Mouse (Mus musculus) kidney, embryonic 15.5 days (tissue): ENCODE data around the gene Ipcef1. TPM values are rescaled to one million over a fixed set of nuclear protein-coding genes. Genes with fewer than 3 reads are reported as not detected.

Experiments used
- ATAC-seq: fragments of 200-750 bp; cut with Nextera tagmentation; replicated peaks from 2 replicates; pipeline ENCODE4 v1.8.0; 2017; ENCODE audit warnings: moderate TSS enrichment; ENCODE audit not compliant: low FRiP score
- H3K27ac ChIP-seq: fragments of 300-500 bp; sonication (generic); 2 replicates; pipeline ENCODE4 v1.5.1; 2015; ENCODE audit warnings: mild to moderate bottlenecking, inconsistent platforms
- H3K27me3 ChIP-seq: fragments of 300-500 bp; sonication (generic); 2 replicates; pipeline ENCODE4 v1.6.1; 2015; ENCODE audit warnings: inconsistent platforms
- H3K36me3 ChIP-seq: fragments of 300-500 bp; sonication (generic); 2 replicates; pipeline ENCODE4 v1.6.1; 2015; ENCODE audit warnings: inconsistent platforms
- H3K4me1 ChIP-seq: fragments of 300-500 bp; sonication (generic); 2 replicates; pipeline ENCODE4 v1.6.1; 2015; ENCODE audit warnings: inconsistent platforms
- H3K4me2 ChIP-seq: fragments of 300-500 bp; sonication (generic); 2 replicates; pipeline ENCODE4 v1.6.1; 2015; ENCODE audit warnings: moderate library complexity, mild to moderate bottlenecking, inconsistent platforms
- H3K4me3 ChIP-seq: fragments of 300-500 bp; sonication (generic); replicated peaks from 2 replicates; pipeline ENCODE4 v1.5.1; 2015; ENCODE audit warnings: mild to moderate bottlenecking, inconsistent platforms
- H3K9ac ChIP-seq: fragments of 300-500 bp; sonication (generic); 2 replicates; pipeline ENCODE4 v1.6.1; 2015; ENCODE audit warnings: mild to moderate bottlenecking, inconsistent platforms
- H3K9me3 ChIP-seq: fragments of 300-500 bp; sonication (generic); replicated peaks from 2 replicates; pipeline ENCODE4 v1.6.1; 2016; ENCODE audit warnings: inconsistent platforms
- whole genome bisulfite sequencing: fragments of 180-500 bp; shearing (Covaris S2); methylation state at CpG from one replicate; pipeline ENCODE4 v1.1.7; 2015; ENCODE audit warnings: mixed read lengths; 5-methylcytosine and 5-hydroxymethylcytosine counted together
- polyA plus RNA-seq: library from polyadenylated mRNA; unstranded; fragments of >200 nt; fragmentation: Nextera tagmentation; extraction: Ambion mirVana; gene quantifications from 2 replicates; pipeline ENCODE4 v1.2.1, GENCODE M21; 2015

Ipcef1 gene
- polyA plus RNA-seq, 1 experiment from 2014 or later, result 1.9 TPM

DNA sequence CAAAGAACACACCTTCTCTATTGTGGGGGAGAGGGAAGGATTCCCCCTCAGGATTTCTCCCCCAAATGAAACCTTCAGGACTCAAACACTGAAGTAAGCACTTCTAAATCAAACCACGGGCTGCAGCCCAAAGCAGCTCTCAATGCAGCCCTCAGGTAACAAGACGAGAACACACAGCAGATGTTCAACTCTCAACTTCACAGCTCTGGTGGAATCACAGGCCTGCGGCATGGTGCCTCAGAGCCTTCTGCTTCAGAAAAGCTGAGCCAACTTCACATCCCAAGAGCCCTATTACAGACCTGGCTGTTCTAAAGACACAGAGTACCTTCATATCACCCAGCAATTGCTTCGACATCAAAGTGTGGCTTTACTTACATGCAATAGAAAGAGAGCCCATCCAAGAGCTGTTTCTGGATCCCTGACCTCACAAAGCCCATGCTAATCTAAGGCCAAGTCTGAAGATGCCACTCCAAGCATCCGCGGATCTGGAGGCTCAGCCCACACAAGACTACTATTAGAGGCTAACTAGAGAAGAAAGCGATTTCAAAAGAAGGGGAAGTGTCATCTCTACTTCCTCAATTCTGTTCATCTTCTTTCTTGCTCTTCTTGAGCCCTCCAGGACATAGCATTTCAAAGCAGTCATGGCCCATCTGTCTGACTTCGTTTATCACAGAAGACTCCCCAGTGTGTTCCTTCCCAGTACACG is 11.6 kb upstream of the Ipcef1 start:
- 78% methylated on average over 9 of the region's 9 CpGs for WGBS
- Histone ChIP-seq H3K27me3 (no peaks in the 10 kb centered on the region), H3K27ac (no peak overlapping the region)

DNA sequence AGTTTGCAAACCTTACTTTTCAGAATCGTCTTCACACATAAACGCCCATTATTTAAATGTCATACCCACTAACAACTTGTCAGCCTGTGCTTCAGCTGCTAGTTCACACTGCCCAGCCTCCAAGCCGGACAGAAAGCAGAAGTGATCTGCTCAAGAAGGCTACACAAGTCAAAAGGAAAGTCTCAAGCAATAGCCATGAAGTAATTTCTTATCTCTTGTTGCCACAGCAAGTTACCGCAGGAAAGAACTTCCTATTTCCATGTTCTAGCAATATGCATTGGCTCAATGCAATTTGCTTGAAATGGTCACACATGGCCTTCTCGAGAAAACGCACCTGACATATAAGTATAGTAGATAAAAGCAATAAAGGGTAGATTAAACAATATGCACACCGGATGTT is 10.7 kb upstream of the Ipcef1 start:
- no peaks in the 10 kb centered on the region for H3K9me3 ChIP-seq
- ATAC-seq, result no peak
- WGBS, result 87% methylated on average over 7 of the region's 7 CpGs
- no peak overlapping the region for H3K4me2 ChIP-seq
- no peak overlapping the region for H3K27ac ChIP-seq
- no peak overlapping the region for H3K4me3 ChIP-seq
- no peak overlapping the region for H3K9ac ChIP-seq
- H3K4me1 ChIP-seq, result no peaks in the 10 kb centered on the region
- H3K27me3 ChIP-seq, result no peaks in the 10 kb centered on the region
- no peaks in the 10 kb centered on the region for H3K36me3 ChIP-seq

More for the DNA sequence above, 11.6 kb upstream of the Ipcef1 start:
- H3K4me3 ChIP-seq, result no peak overlapping the region
- ATAC-seq, result no peak
- no peaks in the 10 kb centered on the region for H3K36me3 ChIP-seq
- no peak overlapping the region for H3K9ac ChIP-seq
- H3K9me3 ChIP-seq, result no peaks in the 10 kb centered on the region
- H3K4me2 ChIP-seq, result no peak overlapping the region
- H3K4me1 ChIP-seq, result no peaks in the 10 kb centered on the region

GRCm38 (mm10) chr10:7060326-7060725 is 8.0 kb upstream of the Ipcef1 start:
- Histone ChIP-seq H3K27ac (no peak overlapping the region), H3K27me3 (no peaks in the 10 kb centered on the region), H3K9me3 (no peaks in the 10 kb centered on the region), H3K36me3 (no peaks in the 10 kb centered on the region), H3K9ac (no peak overlapping the region), H3K4me1 (0 out of 2 replicates have a peak, but pooled peaks cover 2% of the 10 kb centered on the region), H3K4me3 (no peak overlapping the region), H3K4me2 (no peak overlapping the region)
- no peak for ATAC-seq
- 37% methylated on average over 5 of the region's 5 CpGs for WGBS

GRCm38 (mm10) chr10:7057546-7057945 is 5.3 kb upstream of the Ipcef1 start:
- Histone ChIP-seq H3K9me3 (no peaks in the 10 kb centered on the region), H3K36me3 (no peaks in the 10 kb centered on the region), H3K4me1 (peaks cover 3% of the 10 kb centered on the region), H3K9ac (no peak overlapping the region), H3K4me2 (no peak overlapping the region), H3K4me3 (no peak overlapping the region), H3K27ac (no peak overlapping the region), H3K27me3 (no peaks in the 10 kb centered on the region)
- ATAC-seq, result no peak
- 79% methylated on average over 1 of the region's 1 CpGs for whole genome bisulfite sequencing

- no peaks in the 10 kb centered on the region for H3K36me3 ChIP-seq
- 68% methylated on average over 6 of the region's 6 CpGs for WGBS
- H3K9ac ChIP-seq, result peak overlapping the region; percentile 21; the same call in 1 of the 2 replicates
- peak overlapping the region; percentile 17; the same call in 1 of the 2 replicates for H3K4me2 ChIP-seq
- H3K27ac ChIP-seq, result peak overlapping the region; percentile 89
- H3K4me3 ChIP-seq, result peak overlapping the region; percentile 20; the same call in 1 of the 2 replicates
- no peaks in the 10 kb centered on the region for H3K27me3 ChIP-seq
- H3K4me1 ChIP-seq, result peaks cover 7% of the 10 kb centered on the region
- no peaks in the 10 kb centered on the region for H3K9me3 ChIP-seq
- ATAC-seq, result peak; percentile 87
Observed at GRCm38 (mm10) chr10:7054560-7055205, 2.4 kb upstream of the Ipcef1 start.

DNA sequence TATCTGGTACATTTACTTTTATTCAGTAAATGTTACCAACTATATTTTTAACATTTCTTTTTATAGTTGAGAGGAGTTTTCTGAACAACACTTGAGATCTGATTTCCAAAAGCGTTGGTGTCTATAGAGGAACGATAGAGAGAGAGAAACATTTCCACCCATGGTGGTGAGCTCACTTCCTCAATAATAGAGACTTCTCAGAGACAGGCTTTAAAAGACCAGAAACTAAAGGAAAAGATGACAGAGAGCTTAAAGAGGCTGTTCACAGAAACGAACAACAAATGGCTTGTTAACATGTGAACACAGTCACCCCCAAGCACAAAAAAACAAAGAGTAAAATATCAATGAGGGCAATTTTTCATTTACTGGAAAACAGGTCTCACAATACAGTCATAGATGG is 2.4 kb downstream of the Ipcef1 start:
- 75% methylated on average over 3 of the region's 3 CpGs for WGBS
- no peak for ATAC-seq

GRCm38 (mm10) chr10:7047919-7048291 is 4.4 kb downstream of the Ipcef1 start:
- Histone ChIP-seq H3K36me3 (no peaks in the 10 kb centered on the region), H3K4me3 (no peak overlapping the region), H3K27ac (peak overlapping the region; percentile 74), H3K9ac (no peak overlapping the region), H3K9me3 (no peaks in the 10 kb centered on the region), H3K4me2 (0 out of 2 replicates have a peak overlapping the region, but pooled peaks have one; percentile 2), H3K27me3 (no peaks in the 10 kb centered on the region), H3K4me1 (peaks cover 22% of the 10 kb centered on the region)
- 56% methylated on average over 2 of the region's 2 CpGs for WGBS
- no peak for ATAC-seq

More for the DNA sequence above, 2.4 kb downstream of the Ipcef1 start:
- H3K4me3 ChIP-seq, result no peak overlapping the region
- H3K4me2 ChIP-seq, result no peak overlapping the region
- no peak overlapping the region for H3K9ac ChIP-seq
- no peaks in the 10 kb centered on the region for H3K36me3 ChIP-seq
- H3K4me1 ChIP-seq, result peaks cover 20% of the 10 kb centered on the region
- no peaks in the 10 kb centered on the region for H3K9me3 ChIP-seq
- H3K27ac ChIP-seq, result no peak overlapping the region
- no peaks in the 10 kb centered on the region for H3K27me3 ChIP-seq

GRCm38 (mm10) chr10:7047288-7047918 is 4.9 kb downstream of the Ipcef1 start:
- Histone ChIP-seq H3K27ac (peak overlapping the region; percentile 74), H3K4me2 (0 out of 2 replicates have a peak overlapping the region, but pooled peaks have one; percentile 2), H3K4me3 (no peak overlapping the region), H3K36me3 (no peaks in the 10 kb centered on the region), H3K9me3 (no peaks in the 10 kb centered on the region), H3K4me1 (peaks cover 19% of the 10 kb centered on the region), H3K27me3 (no peaks in the 10 kb centered on the region), H3K9ac (no peak overlapping the region)
- peak; percentile 89; the same call in 1 of the 2 replicates for ATAC-seq
- WGBS, result 42% methylated on average over 10 of the region's 10 CpGs

DNA sequence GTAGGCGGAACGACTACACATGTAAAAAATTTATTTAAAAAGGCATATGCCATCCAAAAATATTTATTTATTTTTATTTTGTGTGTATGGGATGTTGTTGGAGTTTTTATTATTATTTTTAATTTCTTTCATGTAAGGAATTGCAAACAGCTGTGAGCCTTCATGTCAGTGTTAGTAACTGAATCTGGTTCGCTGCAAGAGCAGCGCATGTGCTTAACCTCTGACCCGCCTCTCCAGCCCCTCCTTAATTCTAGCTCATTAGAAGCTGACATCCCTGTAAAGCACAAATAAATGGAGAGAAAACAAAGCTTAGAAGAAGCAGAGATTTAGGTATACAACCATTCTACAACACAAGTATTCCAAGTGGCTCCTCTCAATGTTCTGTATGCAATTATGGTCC is 8.4 kb downstream of the Ipcef1 start:
- H3K27me3 ChIP-seq, result no peaks in the 10 kb centered on the region
- ATAC-seq, result no peak
- H3K9me3 ChIP-seq, result no peaks in the 10 kb centered on the region
- 55% methylated on average over 5 of the region's 5 CpGs for WGBS
- peaks cover 16% of the 10 kb centered on the region; the same call in 1 of the 2 replicates for H3K4me1 ChIP-seq
- no peak overlapping the region for H3K27ac ChIP-seq
- no peak overlapping the region for H3K9ac ChIP-seq
- H3K36me3 ChIP-seq, result no peaks in the 10 kb centered on the region
- no peak overlapping the region for H3K4me2 ChIP-seq
- H3K4me3 ChIP-seq, result no peak overlapping the region

DNA sequence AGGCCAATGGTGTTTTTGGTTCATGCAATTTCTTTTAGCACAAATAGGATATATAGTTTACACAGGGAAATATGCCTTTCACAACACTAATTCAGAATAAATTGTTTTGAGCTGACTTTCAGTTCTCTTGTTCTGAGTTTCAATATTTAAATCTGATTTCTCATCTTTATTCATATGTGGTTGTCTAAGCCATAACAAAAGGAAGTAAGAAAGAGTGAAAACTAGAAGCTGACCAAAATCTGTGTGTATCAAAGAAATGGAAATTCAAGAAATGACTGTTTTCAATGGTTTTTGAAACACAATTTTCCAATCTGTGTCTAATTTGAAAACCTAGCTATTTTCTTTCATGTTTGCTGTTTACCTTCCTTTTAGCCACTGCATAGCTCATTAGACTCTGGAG is 11.2 kb downstream of the Ipcef1 start:
- H3K4me3 ChIP-seq, result no peak overlapping the region
- no peaks in the 10 kb centered on the region for H3K9me3 ChIP-seq
- no peak overlapping the region for H3K9ac ChIP-seq
- H3K4me2 ChIP-seq, result no peak overlapping the region
- no peaks in the 10 kb centered on the region for H3K36me3 ChIP-seq
- no peak overlapping the region for H3K27ac ChIP-seq
- H3K4me1 ChIP-seq, result 0 out of 2 replicates have a peak, but pooled peaks cover 2% of the 10 kb centered on the region
- ATAC-seq, result no peak
- no peaks in the 10 kb centered on the region for H3K27me3 ChIP-seq

DNA sequence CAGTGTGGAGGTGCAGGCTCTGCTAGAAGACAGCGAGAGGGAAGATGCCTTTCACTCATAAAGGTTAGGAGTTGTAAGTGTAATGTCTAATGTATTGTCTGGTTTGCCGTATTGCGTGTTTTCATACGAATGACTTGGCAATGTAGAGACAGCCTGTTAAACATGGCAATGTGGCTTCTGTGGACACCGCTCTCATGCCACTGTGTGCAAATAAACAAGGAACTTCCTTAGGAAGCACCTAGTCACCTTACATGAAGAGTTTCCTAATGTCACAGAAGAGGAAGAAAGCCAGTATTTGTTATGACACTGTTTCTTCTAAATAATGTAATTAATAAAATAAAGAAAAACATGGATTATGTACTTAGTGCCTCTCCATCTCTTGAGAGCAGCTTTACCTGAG is 15.1 kb downstream of the Ipcef1 start:
- Histone ChIP-seq H3K27ac (no peak overlapping the region), H3K4me2 (no peak overlapping the region), H3K4me1 (no peaks in the 10 kb centered on the region), H3K4me3 (no peak overlapping the region), H3K9me3 (no peaks in the 10 kb centered on the region), H3K9ac (no peak overlapping the region), H3K27me3 (no peaks in the 10 kb centered on the region), H3K36me3 (no peaks in the 10 kb centered on the region)
- ATAC-seq, result no peak
- 91% methylated on average over 5 of the region's 5 CpGs for WGBS

GRCm38 (mm10) chr10:7035547-7035946 is 16.7 kb downstream of the Ipcef1 start:
- no peak; the same call in 1 of the 2 replicates for ATAC-seq
- H3K9ac ChIP-seq, result no peak overlapping the region
- peak overlapping the region; percentile 5 for H3K27ac ChIP-seq
- no peaks in the 10 kb centered on the region for H3K27me3 ChIP-seq
- no peaks in the 10 kb centered on the region for H3K4me1 ChIP-seq
- H3K36me3 ChIP-seq, result no peaks in the 10 kb centered on the region
- no peak overlapping the region for H3K4me3 ChIP-seq
- no peaks in the 10 kb centered on the region for H3K9me3 ChIP-seq
- WGBS, result 69% methylated on average over 12 of the region's 12 CpGs
- no peak overlapping the region for H3K4me2 ChIP-seq
